Mouse (Mus musculus): ENCODE results near the gene Ctns.

- no peak for TF ChIP-seq POLR2A (IDR thresholded peaks at IDR 0.05; ENCODE audit: borderline replicate concordance, extremely low read depth, insufficient read depth, insufficient read length, poor library complexity, severe bottlenecking)
- no peak for TF ChIP-seq CTCF (IDR thresholded peaks at IDR 0.05; ENCODE audit: borderline replicate concordance, extremely low read depth, insufficient read depth, insufficient read length)
Observed at GRCm38 (mm10) chr11:73205194-73205593, 6.4 kb upstream of the Ctns start.
